Mouse (Mus musculus) kidney, postnatal 25 days (tissue): ENCODE results near the gene Olfr532.
"Not testable (repeated sequence)": the region's sequence is repeated elsewhere in the genome, so short reads cannot be mapped to it uniquely, and the experiment has no call there.

Source experiments
- DNase-seq, 2 experiments: peaks; one replicate each; pipeline ENCODE4 v3.0.0; 2021; ENCODE audit warnings: mixed read lengths in 2 of 2

The Olfr532 gene

DNA sequence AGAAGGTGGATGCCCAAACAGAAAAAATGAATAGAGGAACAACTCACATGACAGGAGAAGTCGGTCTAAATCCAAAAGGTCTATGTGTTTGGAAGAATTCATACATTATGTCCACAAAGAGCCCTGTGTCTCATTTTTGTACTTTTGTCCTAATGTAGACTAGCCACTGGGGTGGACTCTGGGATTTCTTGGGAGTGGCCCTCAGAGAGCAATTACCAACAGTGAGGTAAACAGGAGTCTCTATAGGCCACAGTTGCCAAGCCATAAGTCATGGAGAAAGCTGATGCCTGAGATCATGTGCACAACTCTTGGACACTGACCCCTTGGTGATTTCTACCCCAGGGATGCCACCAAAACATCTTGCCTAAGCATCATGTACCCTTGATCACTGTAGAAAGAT, at the start of gene Olfr532:
Gene Olfr532 (minus strand): TSS at position 101 of the 400 bp plus-strand sequence.
- no peak for DNase-seq

- not testable (repeated sequence) for DNase-seq
Measured at GRCm38 (mm10) chr7:140463070-140463469, 41.6 kb upstream of the Olfr532 start, which contains the start of gene Olfr533. Olfr533 (plus strand) TSS chr7:140463370.

GRCm38 (mm10) chr7:140443141-140443540, 21.7 kb upstream of the Olfr532 start:
- no peak for DNase-seq

DNA sequence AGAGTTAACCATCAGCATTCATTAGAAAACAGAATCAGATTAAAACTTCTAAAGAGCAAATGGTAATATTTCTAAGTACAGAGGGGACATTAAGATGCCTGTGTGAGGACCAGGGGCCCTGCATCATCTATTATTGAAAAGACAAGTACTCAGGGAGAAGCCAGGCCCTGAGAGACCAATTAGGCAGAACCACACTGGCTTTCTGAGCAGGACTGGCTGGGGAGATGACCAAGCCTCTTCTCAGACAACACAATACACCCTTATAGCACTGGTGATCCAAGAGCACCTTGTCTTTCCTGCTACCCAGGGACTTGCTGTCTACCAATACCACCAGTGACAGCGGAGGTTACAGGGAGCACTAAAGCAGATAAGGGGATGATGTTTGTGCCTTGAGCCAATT, 18.6 kb downstream of the Olfr532 start, which contains the start of gene Olfr531:
Gene Olfr531 (minus strand): TSS at position 101 of the 400 bp plus-strand sequence.
- DNase-seq, result no peak

- no peak for DNase-seq
Measured at GRCm38 (mm10) chr7:140376911-140377310, 44.5 kb downstream of the Olfr532 start.

DNA sequence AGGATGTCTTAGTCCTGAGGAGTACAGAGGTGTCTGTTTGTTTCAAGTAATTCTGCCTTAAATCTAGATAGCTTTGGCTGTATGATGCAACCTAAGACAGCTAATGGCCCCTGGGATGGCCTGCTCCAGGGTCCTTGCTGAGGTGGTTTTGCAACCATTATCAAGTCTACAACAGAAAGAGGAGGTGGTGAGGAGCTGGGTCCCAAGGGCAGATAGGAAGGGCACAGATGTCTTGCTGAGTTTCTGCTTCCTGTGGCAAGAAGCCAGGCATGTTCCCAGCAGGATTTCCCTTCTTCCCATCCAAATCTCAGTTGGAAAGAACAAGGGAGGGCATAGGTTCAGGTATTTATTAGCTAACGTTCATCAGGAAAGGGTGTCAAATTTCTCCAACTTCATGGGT, 45.2 kb downstream of the Olfr532 start, which contains the start of gene Olfr530:
Gene Olfr530 (minus strand): TSS at position 101 of the 400 bp plus-strand sequence.
- DNase-seq, result no peak

GRCm38 (mm10) chr7:140374300-140374699, 47.1 kb downstream of the Olfr532 start:
- DNase-seq, result no peak
